Mouse (Mus musculus) forebrain, embryonic 11.5 days (tissue): ENCODE results near the gene Wee2. TPM values are rescaled to one million over a fixed set of nuclear protein-coding genes. Genes with fewer than 3 reads are reported as not detected.

Source experiments
- ATAC-seq: fragments of 200-750 bp; cut with Nextera tagmentation; replicated peaks from 2 replicates; pipeline ENCODE4 v1.8.0; 2017; ENCODE audit warnings: moderate TSS enrichment; ENCODE audit not compliant: low FRiP score
- DNase-seq: peaks from one replicate; pipeline ENCODE4 v3.0.0-alpha.2; 2017; ENCODE audit warnings: low spot score
- H3K27ac ChIP-seq: fragments of 300-500 bp; sonication (generic); 2 replicates; pipeline ENCODE4 v1.5.1; 2014; ENCODE audit warnings: low read depth, low read length
- H3K27me3 ChIP-seq: fragments of 300-500 bp; sonication (generic); 2 replicates; pipeline ENCODE4 v1.6.1; 2014; ENCODE audit warnings: mild to moderate bottlenecking, low read length, mixed read lengths; ENCODE audit not compliant: control insufficient read depth, insufficient read depth
- H3K36me3 ChIP-seq: fragments of 300-500 bp; sonication (generic); 2 replicates; pipeline ENCODE4 v1.6.1; 2014; ENCODE audit warnings: mild to moderate bottlenecking, low read length, moderate library complexity, mixed read lengths; ENCODE audit not compliant: control insufficient read depth, insufficient read depth
- H3K4me1 ChIP-seq: fragments of 300-500 bp; sonication (generic); replicated peaks from 2 replicates; pipeline ENCODE4 v1.6.1; 2014; ENCODE audit warnings: low read length, mixed read lengths; ENCODE audit not compliant: control insufficient read depth, insufficient read depth
- H3K4me2 ChIP-seq: fragments of 300-500 bp; sonication (generic); 2 replicates; pipeline ENCODE4 v1.6.1; 2014; ENCODE audit warnings: low read depth, mild to moderate bottlenecking, low read length, moderate library complexity, mixed read lengths; ENCODE audit not compliant: severe bottlenecking
- H3K4me3 ChIP-seq: fragments of 300-500 bp; sonication (generic); 2 replicates; pipeline ENCODE4 v1.5.1; 2014; ENCODE audit warnings: low read depth, low read length
- H3K9ac ChIP-seq: fragments of 300-500 bp; sonication (generic); 2 replicates; pipeline ENCODE4 v1.6.1; 2014; ENCODE audit warnings: low read length
- H3K9me3 ChIP-seq: fragments of 300-500 bp; sonication (generic); 2 replicates; pipeline ENCODE4 v1.6.1; 2016; ENCODE audit warnings: low read length, mixed read lengths; ENCODE audit not compliant: control insufficient read depth
- WGBS: fragments of 180-500 bp; shearing (Covaris S2); extraction: QIAGEN DNeasy Blood & Tissue Kit; methylation state at CpG from one replicate; pipeline ENCODE4 v1.1.7; 2014; 5-methylcytosine and 5-hydroxymethylcytosine counted together
- polyA plus RNA-seq: library from polyadenylated mRNA; unstranded; fragments of >200 nt; fragmentation: Nextera tagmentation; extraction: Ambion mirVana; gene quantifications from 2 replicates; pipeline ENCODE4 v1.2.1, GENCODE M21; 2014

Wee2 gene
- polyA plus RNA-seq, 1 experiment from 2014 or later: 0.15 TPM

DNA sequence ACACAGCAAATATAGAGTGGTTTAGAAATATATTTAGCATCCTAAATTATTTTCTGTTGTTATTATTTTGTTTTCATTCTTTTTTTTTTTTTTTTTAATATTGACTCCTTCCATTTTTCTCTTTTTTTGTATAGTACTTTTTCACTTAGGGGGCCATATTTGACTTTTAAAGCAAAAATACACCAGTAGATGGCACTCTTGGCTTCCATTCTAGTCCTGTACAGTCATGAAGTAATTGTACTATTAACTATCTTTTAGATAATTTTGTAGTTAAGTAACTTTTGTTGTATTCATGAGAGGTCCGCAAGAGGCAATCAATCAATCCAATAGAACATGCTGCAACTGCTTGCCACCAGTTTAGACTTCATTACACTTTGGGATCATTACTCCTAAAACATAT is 40.8 kb downstream of the Wee2 start:
- no peak for DNase-seq

GRCm38 (mm10) chr6:40482318-40482717 is 43.4 kb downstream of the Wee2 start:
- Histone ChIP-seq H3K4me1 (no peaks in the 10 kb centered on the region), H3K27ac (no peak overlapping the region), H3K9me3 (no peaks in the 10 kb centered on the region), H3K4me2 (no peak overlapping the region), H3K36me3 (peaks cover 2% of the 10 kb centered on the region; the same call in 1 of the 2 replicates), H3K4me3 (no peak overlapping the region), H3K9ac (no peak overlapping the region), H3K27me3 (no peaks in the 10 kb centered on the region)
- 95% methylated on average over 5 of the region's 5 CpGs for WGBS
- ATAC-seq (no peak), DNase-seq (no peak)

More for the DNA sequence above, 40.8 kb downstream of the Wee2 start:
- Histone ChIP-seq H3K4me3 (no peak overlapping the region), H3K36me3 (peaks cover 5% of the 10 kb centered on the region; the same call in 1 of the 2 replicates), H3K4me2 (no peak overlapping the region), H3K9me3 (no peaks in the 10 kb centered on the region), H3K27me3 (no peaks in the 10 kb centered on the region), H3K9ac (no peak overlapping the region), H3K27ac (no peak overlapping the region), H3K4me1 (no peaks in the 10 kb centered on the region)
- ATAC-seq: no peak
- 95% methylated on average over 1 of the region's 1 CpGs for WGBS

- no peak for DNase-seq
- H3K4me1 ChIP-seq: no peaks in the 10 kb centered on the region
- H3K9ac ChIP-seq: no peak within 1 kb of the TSS
- no peak within 1 kb of the TSS for H3K4me3 ChIP-seq
- no peaks in the 10 kb centered on the region for H3K9me3 ChIP-seq
- no peak within 1 kb of the TSS for H3K27ac ChIP-seq
- no peak within 1 kb of the TSS for H3K4me2 ChIP-seq
- no peaks in the 10 kb centered on the region for H3K27me3 ChIP-seq
- ATAC-seq: no peak
- H3K36me3 ChIP-seq: no peaks in the 10 kb centered on the region
Observed at GRCm38 (mm10) chr6:40490933-40491332, 52.0 kb downstream of the Wee2 start, which contains the start of gene Tas2r137. Gene Tas2r137 (plus strand): TSS chr6:40491233.

DNA sequence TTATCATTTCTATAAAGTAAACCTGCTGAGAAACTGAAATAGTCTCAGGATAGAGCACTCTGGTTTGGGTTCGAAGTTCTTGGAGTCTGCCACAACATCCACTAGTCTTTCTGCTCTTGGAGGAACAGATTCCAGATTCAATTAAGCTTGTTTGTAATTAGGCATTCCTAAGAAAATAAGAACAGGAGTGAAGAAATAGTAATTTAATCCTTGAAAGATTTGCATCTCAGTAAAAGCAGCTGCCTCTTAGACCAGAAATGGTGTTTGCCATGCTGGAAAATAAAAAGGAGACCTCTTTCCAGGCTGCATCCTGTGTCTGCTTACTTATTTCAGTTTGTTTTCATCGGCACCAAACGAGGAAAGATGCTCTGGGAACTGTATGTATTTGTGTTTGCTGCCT is 54.3 kb downstream of the Wee2 start, which contains the start of gene Tas2r108:
Gene Tas2r108 (plus strand): TSS at position 301 of the 400 bp plus-strand sequence.
- DNase-seq (no peak), ATAC-seq (no peak)
- Histone ChIP-seq H3K4me3 (no peak within 1 kb of the TSS), H3K36me3 (no peaks in the 10 kb centered on the region), H3K9me3 (no peaks in the 10 kb centered on the region), H3K4me2 (no peak within 1 kb of the TSS), H3K4me1 (no peaks in the 10 kb centered on the region), H3K27me3 (no peaks in the 10 kb centered on the region), H3K27ac (no peak within 1 kb of the TSS), H3K9ac (no peak within 1 kb of the TSS)
- 90% methylated on average over 3 of the region's 3 CpGs for WGBS

Other genes starting within 250 kb of the Wee2 start
- 46.2 and 48.7 TPM in 2 replicates for gene Agk, start 113.9 kb upstream of the Wee2 start, polyA plus RNA-seq
- 19.9 and 21.9 TPM in 2 replicates for gene E330009J07Rik, start 3.0 kb upstream of the Wee2 start, polyA plus RNA-seq
- 177 and 197 TPM in 2 replicates for gene Ssbp1, start 32.3 kb downstream of the Wee2 start, polyA plus RNA-seq
- not detected in 2 replicates for gene Tas2r137, start 52.1 kb downstream of the Wee2 start, polyA plus RNA-seq
- gene Tas2r108, start 54.4 kb downstream of the Wee2 start, polyA plus RNA-seq: 0.27 TPM in 1 of 2 replicates, not detected in the other
- gene Prss37, start 80.4 kb downstream of the Wee2 start, polyA plus RNA-seq: not detected in 2 replicates
- 0.08 and 0.31 TPM in 2 replicates for gene Olfr461, start 116.0 kb downstream of the Wee2 start, polyA plus RNA-seq
- gene Olfr460, start 130.4 kb downstream of the Wee2 start, polyA plus RNA-seq: not detected in 2 replicates
- gene Clec5a, start 146.7 kb downstream of the Wee2 start, polyA plus RNA-seq: 0.72 and 0.77 TPM in 2 replicates
- not detected in 2 replicates for gene Tas2r138, start 174.2 kb downstream of the Wee2 start, polyA plus RNA-seq
- gene Mgam, start 189.7 kb downstream of the Wee2 start, polyA plus RNA-seq: 0.08 TPM in 1 of 2 replicates, not detected in the other